Mouse (Mus musculus): ENCODE measurements at regions not wholly inside any gene's neighbourhood (a gene's known extent, or its start where the extent isn't known, plus 50 kb on each side); places are given as distances from the start of the nearest gene placed in this dataset.

DNA sequence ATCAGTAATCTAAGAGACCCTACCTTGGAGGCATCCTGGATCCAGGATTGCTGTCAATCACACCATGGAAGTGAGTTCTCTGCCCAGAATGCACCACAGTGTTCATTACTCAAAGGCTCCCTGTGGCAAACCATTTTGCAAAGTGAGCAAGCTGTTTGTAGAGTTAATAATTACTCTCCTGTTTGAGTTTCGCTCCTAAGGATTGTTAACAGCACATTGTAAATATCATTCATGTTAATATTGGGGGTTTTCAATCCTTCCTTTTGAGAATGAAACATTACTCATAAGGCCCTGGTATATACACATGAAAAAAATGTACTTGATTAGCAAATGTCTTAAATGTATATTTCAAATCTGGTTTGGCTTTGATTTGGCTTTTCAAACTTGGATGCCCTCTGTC lies 58.1 kb upstream of the Clstn2 start:
- no peak for DNase-seq (ENCODE audit: low read depth, low spot score)

GRCm38 (mm10) chr9:98095064-98095790 lies 62.2 kb upstream of the Clstn2 start:
- DNase-seq (ENCODE audit: low read depth, low spot score) = no peak

GRCm38 (mm10) chr9:98123390-98123789 lies 90.4 kb upstream of the Clstn2 start:
- DNase-seq (ENCODE audit: low read depth, low spot score) = peak; percentile 27

DNA sequence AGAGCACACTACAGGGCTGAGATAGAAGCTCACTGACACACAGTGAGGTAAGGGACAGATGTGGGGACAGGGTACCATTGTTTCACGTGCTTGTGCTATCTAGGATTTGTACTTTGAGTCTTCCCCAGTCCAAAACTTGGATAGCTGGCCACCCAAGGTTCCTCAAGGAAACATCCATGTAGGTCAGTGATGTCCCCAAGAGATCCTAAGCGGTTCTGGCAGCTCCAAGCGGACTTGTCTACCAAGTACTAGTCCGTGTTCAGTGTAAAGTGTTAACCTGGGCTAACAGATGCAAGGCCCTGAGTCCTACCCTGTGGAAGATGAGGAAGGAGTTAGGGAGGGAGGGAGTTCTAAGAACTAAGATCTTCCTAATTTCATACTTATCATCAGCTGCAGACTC lies 96.6 kb upstream of the Clstn2 start:
- no peak for DNase-seq (ENCODE audit: low read depth, low spot score)

DNA sequence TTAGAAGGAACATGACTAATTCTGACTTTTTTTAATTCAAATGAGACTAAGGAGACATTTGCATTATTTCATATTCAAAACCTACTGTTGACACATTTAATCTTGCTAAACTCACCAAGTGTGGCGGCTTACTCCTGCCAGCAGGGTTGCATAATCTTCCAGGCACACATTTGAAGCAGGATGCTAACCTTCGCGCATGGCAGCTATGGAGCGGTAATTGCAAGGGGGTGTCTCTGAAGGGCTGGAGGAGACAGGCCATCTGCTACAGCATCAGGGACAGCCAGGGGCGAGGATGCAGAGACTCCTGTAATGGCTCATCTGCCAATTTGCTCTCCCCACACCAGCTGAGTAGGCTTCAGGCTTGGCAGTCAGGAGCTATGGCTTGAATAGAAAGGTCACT lies 97.9 kb upstream of the Clstn2 start:
- no peak for DNase-seq (ENCODE audit: low read depth, low spot score)

GRCm38 (mm10) chr9:98140546-98140945 lies 107.6 kb upstream of the Clstn2 start:
- no peak for DNase-seq (ENCODE audit: low read depth, low spot score)

DNA sequence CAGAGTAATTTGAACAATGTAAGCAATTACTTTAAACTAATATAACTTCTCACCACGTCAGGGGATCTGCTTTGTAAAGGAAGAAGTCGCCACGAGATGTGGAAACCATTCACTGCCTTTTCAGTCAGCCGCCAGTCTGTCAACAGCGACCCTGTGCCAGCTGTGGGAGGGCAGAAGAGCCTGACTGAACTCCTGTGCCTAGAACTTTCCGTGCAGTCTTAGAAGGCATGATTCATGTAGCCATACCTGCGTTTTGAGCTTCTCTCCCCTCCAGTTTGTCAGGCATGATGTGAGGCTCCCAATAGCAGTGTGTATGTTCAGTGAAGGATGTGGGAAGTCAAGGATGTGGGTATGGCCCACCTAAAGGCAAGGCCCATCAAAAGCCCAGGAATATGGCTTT lies 109.1 kb upstream of the Clstn2 start:
- DNase-seq (ENCODE audit: low read depth, low spot score) = no peak

- no peak for DNase-seq (ENCODE audit: low read depth, low spot score)
These were observed 113.9 kb upstream of the Clstn2 start for GRCm38 (mm10) chr9:98146901-98147300.

GRCm38 (mm10) chr9:98158421-98158820 lies 125.4 kb upstream of the Clstn2 start:
- no peak for DNase-seq (ENCODE audit: low read depth, low spot score)

DNA sequence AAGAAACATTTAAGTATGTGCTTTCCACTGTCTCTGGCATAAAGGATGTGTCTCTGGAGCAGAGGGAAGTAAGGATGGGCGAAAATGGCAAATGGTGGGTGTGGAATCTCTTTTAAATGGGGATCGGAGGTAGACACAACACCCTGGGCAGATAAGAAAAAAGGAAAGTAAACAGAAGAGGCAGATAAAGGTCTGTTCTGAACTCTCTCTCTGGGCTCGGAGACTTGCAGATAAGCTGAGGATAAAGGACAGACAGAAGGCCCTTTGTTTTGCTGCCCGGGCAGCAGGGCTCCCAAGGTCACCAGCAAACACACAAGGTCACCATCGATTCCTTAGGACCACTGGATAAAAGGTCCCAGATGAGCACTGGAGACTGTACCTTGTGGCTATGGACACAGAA lies 122.7 kb upstream of the Nmnat3 start:
- DNase-seq (ENCODE audit: low read depth, low spot score) = no peak

DNA sequence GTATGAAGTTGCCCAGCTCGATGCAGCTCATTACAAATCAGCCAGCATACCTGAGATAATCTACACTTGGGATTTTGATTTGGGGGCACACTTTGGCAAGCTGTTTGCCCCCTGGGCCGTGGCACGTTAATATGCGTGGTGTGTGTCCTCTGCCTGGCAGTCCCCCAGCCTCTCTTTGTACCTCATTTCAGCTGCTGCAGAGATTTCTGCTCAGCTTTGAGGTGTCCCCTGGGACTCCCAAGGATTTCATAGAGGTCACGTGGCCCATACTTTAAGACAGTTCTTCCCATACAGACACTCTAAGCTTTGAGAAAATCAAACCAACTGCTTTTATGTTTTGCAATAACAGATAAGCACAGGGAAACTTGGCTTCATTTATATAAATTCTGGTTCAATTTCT lies 113.2 kb upstream of the Nmnat3 start:
- DNase-seq (ENCODE audit: low read depth, low spot score) = no peak

DNA sequence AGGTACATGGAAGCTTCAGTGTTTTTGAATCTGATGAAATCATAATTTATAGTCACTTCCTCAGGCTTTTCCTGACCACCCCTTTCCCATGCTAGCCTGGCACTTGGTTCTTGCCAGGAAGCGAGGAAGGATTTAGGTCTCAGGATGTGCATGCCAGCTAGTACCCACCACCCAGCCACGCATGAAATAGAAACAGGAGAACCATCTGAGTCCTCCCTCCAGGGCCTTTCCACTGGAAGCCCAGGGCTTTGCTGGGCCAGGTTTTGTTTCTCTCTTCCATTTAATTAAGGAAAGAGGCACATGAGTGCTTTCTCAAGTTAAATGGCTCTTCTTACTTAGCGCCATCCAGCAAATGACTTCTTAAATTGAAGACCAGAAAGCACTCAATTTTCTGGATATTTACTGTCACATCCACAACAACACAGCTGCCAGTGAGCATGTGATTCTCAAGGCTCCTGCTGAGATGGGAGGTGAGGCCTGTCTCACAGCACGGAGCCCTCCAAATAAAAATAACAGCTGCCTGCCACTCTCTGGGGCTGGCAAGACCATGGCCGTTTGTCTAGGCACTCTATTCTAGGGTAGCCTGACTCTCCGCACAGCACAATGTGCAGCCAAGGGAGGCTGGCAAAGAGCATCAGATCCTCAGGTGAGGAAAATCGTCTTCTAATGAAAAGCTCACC lies 110.4 kb upstream of the Nmnat3 start:
- DNase-seq (ENCODE audit: low read depth, low spot score) = no peak

GRCm38 (mm10) chr9:98180766-98181165 lies 106.5 kb upstream of the Nmnat3 start:
- no peak for DNase-seq (ENCODE audit: low read depth, low spot score)

GRCm38 (mm10) chr9:98186757-98187300 lies 100.4 kb upstream of the Nmnat3 start:
- no peak for DNase-seq (ENCODE audit: low read depth, low spot score)

- no peak for DNase-seq (ENCODE audit: low read depth, low spot score)
These were observed 92.9 kb upstream of the Nmnat3 start for GRCm38 (mm10) chr9:98194356-98194755.

- no peak for DNase-seq (ENCODE audit: low read depth, low spot score)
These were observed 68.4 kb upstream of the Nmnat3 start for GRCm38 (mm10) chr9:98218824-98219223.

- no peak for DNase-seq (ENCODE audit: low read depth, low spot score)
These were observed 66.9 kb upstream of the Nmnat3 start for GRCm38 (mm10) chr9:98220367-98220766.

DNA sequence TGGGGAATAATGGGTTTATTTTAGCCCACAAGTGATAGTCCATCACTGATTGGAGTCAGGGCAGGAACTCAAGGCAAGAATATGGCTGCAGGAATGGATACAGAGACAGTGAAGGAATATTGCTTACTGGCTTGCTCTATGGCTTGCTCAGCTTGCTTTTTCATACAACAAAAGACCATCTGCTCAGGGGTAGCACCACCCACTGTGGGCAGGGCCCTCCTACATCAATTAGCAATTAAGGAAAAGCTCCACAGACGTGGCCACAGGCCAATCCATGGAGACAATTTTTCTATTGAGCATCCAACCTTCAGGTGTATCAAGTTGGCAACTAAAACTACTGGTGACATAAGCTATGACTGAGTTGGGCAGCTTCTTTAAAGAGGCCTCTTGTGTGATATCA lies 65.5 kb upstream of the Nmnat3 start:
- DNase-seq (ENCODE audit: low read depth, low spot score) = no peak

DNA sequence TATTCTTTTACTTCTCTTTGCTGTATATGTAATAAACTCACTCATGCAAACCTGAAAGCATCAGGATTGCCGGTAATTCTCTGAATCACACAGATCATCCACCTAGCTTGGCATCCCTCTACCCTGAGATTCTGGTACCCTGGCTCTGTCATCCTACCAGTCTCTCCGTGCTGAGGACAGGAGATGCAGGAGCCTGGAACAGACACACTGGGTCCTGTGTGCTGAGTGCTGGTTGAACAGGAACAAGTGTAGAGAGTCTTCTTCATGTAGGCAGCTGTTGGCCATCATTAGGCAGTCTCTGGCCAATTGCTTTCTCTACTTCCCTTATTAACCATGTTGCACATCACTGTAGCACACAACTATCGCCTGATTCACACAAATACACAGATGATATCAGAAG lies 59.0 kb upstream of the Nmnat3 start:
- DNase-seq (ENCODE audit: low read depth, low spot score) = no peak

DNA sequence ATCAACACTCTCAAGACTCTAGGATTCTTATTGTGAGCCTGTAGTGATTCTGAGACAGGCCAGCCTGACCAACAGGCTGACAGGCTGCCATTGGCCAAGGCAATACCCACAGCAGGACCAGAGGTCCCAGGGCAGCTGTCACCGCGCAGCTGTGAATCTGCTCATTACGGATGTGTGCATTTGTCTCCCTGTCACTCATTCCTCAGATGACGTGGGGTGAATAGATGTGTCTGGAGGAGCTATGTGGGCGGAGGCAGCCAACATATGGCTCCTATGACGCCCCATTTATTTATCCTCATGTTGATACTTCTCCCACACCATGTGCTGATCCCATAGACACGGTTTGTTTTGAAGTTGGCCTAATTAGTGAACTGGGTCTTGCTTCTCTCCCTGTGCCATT lies 58.3 kb upstream of the Nmnat3 start:
- DNase-seq (ENCODE audit: low read depth, low spot score) = no peak

- DNase-seq (ENCODE audit: low read depth, low spot score) = peak; percentile 32
These were observed 52.5 kb upstream of the Nmnat3 start for GRCm38 (mm10) chr9:98234731-98235130.
